Mouse (Mus musculus): ENCODE data around the gene Snx1.

Snx1 gene

GRCm38 (mm10) chr9:66126456-66127192 is at the start of gene Snx1, which contains the start of gene Ciao2a:
Snx1 (minus strand) TSS chr9:66126587.
Ciao2a (plus strand) TSS chr9:66126611.
- peak; percentile 76 for ATAC-seq (ENCODE audit: low TSS enrichment)

GRCm38 (mm10) chr9:66174985-66175384 is 48.6 kb upstream of the Snx1 start:
- no peak for ATAC-seq (ENCODE audit: low TSS enrichment)

- no peak for ATAC-seq (ENCODE audit: low TSS enrichment)
These were observed 47.0 kb upstream of the Snx1 start for GRCm38 (mm10) chr9:66173316-66173855.

GRCm38 (mm10) chr9:66171275-66171921 is 45.0 kb upstream of the Snx1 start:
- ATAC-seq (ENCODE audit: low TSS enrichment): no peak

- ATAC-seq (ENCODE audit: low TSS enrichment): peak; percentile 27; the same call in 1 of the 2 replicates
These were observed 44.1 kb upstream of the Snx1 start for GRCm38 (mm10) chr9:66170506-66170905.

GRCm38 (mm10) chr9:66168233-66168632 is 41.8 kb upstream of the Snx1 start:
- no peak for ATAC-seq (ENCODE audit: low TSS enrichment)

- ATAC-seq (ENCODE audit: low TSS enrichment): no peak
These were observed 40.8 kb upstream of the Snx1 start for GRCm38 (mm10) chr9:66167222-66167621.

- ATAC-seq (ENCODE audit: low TSS enrichment): no peak
These were observed 36.6 kb upstream of the Snx1 start for GRCm38 (mm10) chr9:66162995-66163394.

GRCm38 (mm10) chr9:66160155-66160554 is 33.8 kb upstream of the Snx1 start:
- ATAC-seq (ENCODE audit: low TSS enrichment): no peak

- ATAC-seq (ENCODE audit: low TSS enrichment): no peak
These were observed 32.6 kb upstream of the Snx1 start for GRCm38 (mm10) chr9:66158885-66159430.

GRCm38 (mm10) chr9:66157958-66158830 is 31.8 kb upstream of the Snx1 start, which contains the start of gene Dapk2:
Dapk2 (plus strand) TSS chr9:66158223.
- peak; percentile 50; the same call in 1 of the 2 replicates for ATAC-seq (ENCODE audit: low TSS enrichment)

GRCm38 (mm10) chr9:66155534-66155933 is 29.1 kb upstream of the Snx1 start:
- no peak for ATAC-seq (ENCODE audit: low TSS enrichment)

- ATAC-seq (ENCODE audit: low TSS enrichment): no peak
These were observed 27.6 kb upstream of the Snx1 start for GRCm38 (mm10) chr9:66154013-66154412.

GRCm38 (mm10) chr9:66153594-66153993 is 27.2 kb upstream of the Snx1 start:
- ATAC-seq (ENCODE audit: low TSS enrichment): no peak

- ATAC-seq (ENCODE audit: low TSS enrichment): no peak
These were observed 25.6 kb upstream of the Snx1 start for GRCm38 (mm10) chr9:66152011-66152410.

GRCm38 (mm10) chr9:66146141-66146540 is 19.8 kb upstream of the Snx1 start:
- no peak for ATAC-seq (ENCODE audit: low TSS enrichment)

- peak; percentile 86 for ATAC-seq (ENCODE audit: low TSS enrichment)
These were observed 17.9 kb upstream of the Snx1 start for GRCm38 (mm10) chr9:66144248-66144647.

- no peak for ATAC-seq (ENCODE audit: low TSS enrichment)
These were observed 15.9 kb upstream of the Snx1 start for GRCm38 (mm10) chr9:66142265-66142664.

- no peak for ATAC-seq (ENCODE audit: low TSS enrichment)
These were observed 11.8 kb upstream of the Snx1 start for GRCm38 (mm10) chr9:66138193-66138592.

GRCm38 (mm10) chr9:66135967-66136366 is 9.6 kb upstream of the Snx1 start:
- no peak; the same call in 1 of the 2 replicates for ATAC-seq (ENCODE audit: low TSS enrichment)

- no peak for ATAC-seq (ENCODE audit: low TSS enrichment)
These were observed 5.1 kb upstream of the Snx1 start for GRCm38 (mm10) chr9:66131466-66131865.

- no peak for ATAC-seq (ENCODE audit: low TSS enrichment)
These were observed 1.5 kb upstream of the Snx1 start for GRCm38 (mm10) chr9:66127884-66128283.
